Mouse (Mus musculus): ENCODE results near the gene Atad3a.

Gene Atad3a

GRCm38 (mm10) chr4:155739741-155740636 lies 20.9 kb downstream of the Atad3a start:
- in situ Hi-C loops (cut with MboI, MseI), result loop anchor here (5.0 kb wide), 1 partner anchor 47 kb away; the partner anchor contains the start of gene Tmem88b

- in situ Hi-C loops (cut with MboI, MseI), result loop anchor here (5.0 kb wide), 1 partner anchor 48 kb away; the partner anchor contains the start of gene Tmem88b
Observed at GRCm38 (mm10) chr4:155739152-155739551, 21.7 kb downstream of the Atad3a start.

GRCm38 (mm10) chr4:155738262-155738661 lies 22.6 kb downstream of the Atad3a start:
- in situ Hi-C loops (cut with MboI, MseI), result loop anchor here (5.0 kb wide), 1 partner anchor 49 kb away; the partner anchor contains the start of gene Tmem88b

GRCm38 (mm10) chr4:155736421-155736820 lies 24.5 kb downstream of the Atad3a start:
- in situ Hi-C loops (cut with MboI, MseI), result loop anchor here (5.0 kb wide), 1 partner anchor 51 kb away; the partner anchor contains the start of gene Tmem88b

- in situ Hi-C loops (cut with MboI, MseI), result loop anchor here (5.0 kb wide), 1 partner anchor 52 kb away; the partner anchor contains the start of gene Tmem88b
Observed at GRCm38 (mm10) chr4:155735788-155736187, 25.1 kb downstream of the Atad3a start.

GRCm38 (mm10) chr4:155734951-155735702 lies 25.8 kb downstream of the Atad3a start:
- in situ Hi-C loops (cut with MboI, MseI), result loop anchor here (5.0 kb wide), 1 partner anchor 52 kb away; the partner anchor contains the start of gene Tmem88b

GRCm38 (mm10) chr4:155734350-155734941 lies 26.4 kb downstream of the Atad3a start, which contains the start of gene Tmem240:
TSS of gene Tmem240 (plus strand) at chr4:155734800.
- in situ Hi-C loops (cut with MboI, MseI), result no loop called here

GRCm38 (mm10) chr4:155733267-155733666 lies 27.6 kb downstream of the Atad3a start:
- in situ Hi-C loops (cut with MboI, MseI), result no loop called here

GRCm38 (mm10) chr4:155727993-155728392 lies 32.9 kb downstream of the Atad3a start:
- in situ Hi-C loops (cut with MboI, MseI), result no loop called here

GRCm38 (mm10) chr4:155721668-155722083 lies 39.2 kb downstream of the Atad3a start:
- in situ Hi-C loops (cut with MboI, MseI), result no loop called here

GRCm38 (mm10) chr4:155710521-155711252 lies 50.2 kb downstream of the Atad3a start:
- in situ Hi-C loops (cut with MboI, MseI), result no loop called here

- in situ Hi-C loops (cut with MboI, MseI), result no loop called here
Observed at GRCm38 (mm10) chr4:155708988-155709387, 51.9 kb downstream of the Atad3a start.

GRCm38 (mm10) chr4:155708582-155708981 lies 52.3 kb downstream of the Atad3a start:
- in situ Hi-C loops (cut with MboI, MseI), result no loop called here

- in situ Hi-C loops (cut with MboI, MseI), result no loop called here
Observed at GRCm38 (mm10) chr4:155705592-155705929, 55.3 kb downstream of the Atad3a start.

GRCm38 (mm10) chr4:155704721-155705591 lies 55.9 kb downstream of the Atad3a start, which contains the start of gene Ssu72:
TSS of gene Ssu72 (plus strand) at chr4:155704800.
- in situ Hi-C loops (cut with MboI, MseI), result no loop called here

- in situ Hi-C loops (cut with MboI, MseI), result no loop called here
Observed at GRCm38 (mm10) chr4:155703425-155703929, 57.4 kb downstream of the Atad3a start.

- in situ Hi-C loops (cut with MboI, MseI), result no loop called here
Observed at GRCm38 (mm10) chr4:155700425-155700824, 60.5 kb downstream of the Atad3a start.

- in situ Hi-C loops (cut with MboI, MseI), result loop anchor here (10.0 kb wide), 1 partner anchor 52 kb away; the partner anchor contains the start of gene Gm10563
Observed at GRCm38 (mm10) chr4:155696261-155697255, 64.3 kb downstream of the Atad3a start.
